Mouse (Mus musculus): ENCODE measurements around the gene Cadm4.

Gene Cadm4

DNA sequence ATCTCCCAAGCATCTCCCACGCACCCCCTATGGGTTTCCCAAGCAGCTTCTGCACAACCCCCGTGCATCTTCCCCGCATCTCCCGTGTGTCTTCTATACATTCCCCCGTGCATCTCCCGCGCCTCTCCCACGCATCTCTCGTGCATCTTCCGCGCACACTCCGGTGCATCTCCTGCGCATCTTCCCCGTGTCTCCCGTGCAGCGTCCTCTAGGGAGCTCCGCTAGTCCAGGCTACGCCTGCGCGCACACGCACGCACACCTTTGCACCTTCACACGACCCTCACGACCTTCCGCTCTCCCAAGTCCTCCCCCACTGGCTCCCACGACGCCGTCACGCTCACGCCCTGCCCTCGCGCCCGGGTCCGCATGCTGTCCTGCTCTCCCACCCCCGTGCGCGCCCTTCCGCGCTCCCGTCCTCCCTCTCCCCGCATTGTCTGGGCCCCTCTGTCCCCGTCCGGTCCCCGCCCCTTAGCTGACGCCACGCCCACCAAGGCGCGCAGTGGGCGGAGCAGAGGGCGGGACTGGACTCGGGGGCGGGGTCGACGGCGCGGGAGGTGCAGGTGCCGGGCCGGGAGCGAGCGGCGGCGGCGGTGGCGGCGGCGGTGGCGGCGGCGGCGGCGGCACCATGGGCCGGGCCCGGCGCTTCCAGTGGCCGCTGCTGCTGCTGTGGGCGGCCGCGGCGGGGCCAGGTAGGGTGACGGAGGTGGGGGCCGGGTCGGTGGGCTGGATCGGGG is at the start of gene Cadm4:
Gene Cadm4, plus strand, starts transcription at position 550 of the 734 bp plus-strand sequence.
- peak; percentile 85 for DNase-seq

DNA sequence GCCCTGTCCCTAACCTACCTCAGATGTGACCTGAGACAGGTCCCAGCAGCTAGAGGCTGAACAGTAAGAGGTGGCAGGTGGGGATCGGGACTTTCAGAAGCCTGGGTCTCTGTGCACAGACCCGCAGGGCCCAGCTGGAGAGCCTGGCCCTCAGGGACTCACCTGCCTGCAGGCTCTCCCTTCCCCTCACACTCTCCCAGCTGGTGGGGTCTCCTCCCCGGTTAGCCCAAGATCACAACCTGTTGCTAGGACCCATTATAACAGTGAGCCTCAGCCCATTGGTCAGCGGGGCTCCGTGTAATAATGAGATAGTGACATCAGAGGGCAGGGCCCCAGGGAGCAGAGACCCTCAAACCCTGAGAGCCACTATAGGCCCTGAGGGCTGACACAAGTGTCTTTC is 46.5 kb upstream of the Cadm4 start:
- no peak for DNase-seq

DNA sequence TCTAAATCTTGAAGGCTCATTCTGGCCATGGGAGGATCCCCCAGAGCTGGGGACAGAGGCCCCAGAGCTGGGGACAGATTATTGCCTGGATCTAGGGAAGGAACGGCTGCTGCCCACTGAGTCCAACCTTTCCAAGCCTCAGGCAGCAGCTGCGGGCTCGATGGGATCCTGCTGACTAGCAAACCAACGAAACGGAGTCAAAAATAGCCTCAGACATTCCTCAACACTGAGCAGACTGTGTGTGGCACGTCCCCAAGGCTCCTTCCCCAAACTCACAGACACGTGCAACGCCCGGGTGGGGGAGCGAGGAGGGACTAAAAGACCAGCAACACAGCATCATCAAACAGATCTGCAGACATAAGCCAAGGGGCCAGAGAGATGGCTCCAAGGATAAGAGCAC is 43.8 kb upstream of the Cadm4 start:
- DNase-seq, result no peak

DNA sequence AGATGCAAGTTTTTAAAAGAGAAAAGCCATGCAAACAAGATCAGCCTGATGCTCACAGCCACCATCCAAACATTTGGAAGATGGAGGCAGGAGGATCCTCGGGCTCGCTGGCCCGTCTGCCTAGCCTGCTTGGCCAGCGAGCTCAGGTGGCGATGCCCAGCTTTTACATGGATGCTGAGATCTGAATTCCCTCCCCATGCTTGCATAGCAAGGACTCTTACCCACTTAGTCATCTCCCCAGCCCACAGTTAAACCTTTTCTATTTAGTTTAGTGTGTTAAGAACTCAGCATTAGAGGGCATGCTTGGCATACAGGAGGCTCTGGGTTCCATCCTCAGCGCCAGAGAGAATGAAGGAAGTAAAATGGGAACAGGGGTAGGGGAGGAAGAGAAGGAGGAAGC is 42.6 kb upstream of the Cadm4 start:
- no peak for DNase-seq

DNA sequence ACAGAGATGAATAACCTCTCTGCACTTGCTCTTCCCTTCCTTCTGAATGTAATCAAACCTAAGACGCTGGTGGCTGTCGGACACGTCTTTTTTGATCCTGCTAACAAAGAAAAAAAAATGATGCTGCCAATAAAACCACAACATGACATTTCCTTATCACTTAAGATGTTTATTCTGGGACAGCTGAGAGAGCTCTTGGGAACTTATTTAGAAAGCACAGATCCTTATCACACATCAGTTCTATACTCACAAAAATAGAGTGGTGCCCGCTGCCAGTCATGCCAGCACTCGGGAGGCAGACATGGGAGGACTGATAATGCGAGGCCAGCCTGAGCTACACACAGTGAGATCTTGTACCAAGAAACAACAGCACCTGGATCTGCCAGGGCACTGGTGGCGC is 41.9 kb upstream of the Cadm4 start:
- DNase-seq, result no peak

DNA sequence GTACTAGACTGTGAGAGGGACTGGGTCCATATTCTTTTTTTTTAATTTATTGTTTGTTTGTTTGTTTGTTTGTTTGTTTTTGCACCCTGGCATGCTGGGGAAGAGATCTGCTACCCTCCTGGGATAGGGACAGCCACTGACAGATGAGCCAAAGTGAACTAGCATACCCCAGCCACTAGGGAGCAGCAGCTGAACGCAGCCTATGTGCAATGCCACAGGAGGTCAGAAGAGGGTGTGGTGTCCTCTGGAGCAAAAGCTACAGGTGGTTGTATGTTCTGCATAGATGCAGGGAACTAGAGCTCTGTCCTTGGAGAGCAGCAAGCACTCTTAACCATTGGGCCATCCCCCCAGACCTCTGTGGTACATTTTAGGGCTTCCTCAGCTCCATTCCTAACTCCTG is 40.0 kb upstream of the Cadm4 start:
- DNase-seq, result peak; percentile 76

DNA sequence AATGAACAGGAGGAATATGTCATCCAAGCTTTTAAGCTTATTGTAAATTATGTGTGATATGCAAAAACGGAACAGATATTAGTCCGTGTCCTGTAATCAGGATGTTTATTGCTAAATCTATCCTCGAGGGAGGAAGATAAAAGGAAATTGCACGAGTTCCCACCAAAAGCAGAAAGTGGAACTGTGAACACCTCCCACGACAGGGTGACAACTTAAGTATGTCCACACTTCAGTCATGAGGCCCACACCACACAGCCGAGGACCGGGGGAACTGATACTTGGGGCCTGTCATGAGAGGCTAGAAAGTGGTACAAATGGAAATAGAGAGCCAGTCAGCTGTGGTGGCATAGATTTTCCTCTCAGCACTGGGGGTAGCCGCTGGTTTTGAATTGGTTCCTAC is 39.5 kb upstream of the Cadm4 start:
- no peak for DNase-seq

DNA sequence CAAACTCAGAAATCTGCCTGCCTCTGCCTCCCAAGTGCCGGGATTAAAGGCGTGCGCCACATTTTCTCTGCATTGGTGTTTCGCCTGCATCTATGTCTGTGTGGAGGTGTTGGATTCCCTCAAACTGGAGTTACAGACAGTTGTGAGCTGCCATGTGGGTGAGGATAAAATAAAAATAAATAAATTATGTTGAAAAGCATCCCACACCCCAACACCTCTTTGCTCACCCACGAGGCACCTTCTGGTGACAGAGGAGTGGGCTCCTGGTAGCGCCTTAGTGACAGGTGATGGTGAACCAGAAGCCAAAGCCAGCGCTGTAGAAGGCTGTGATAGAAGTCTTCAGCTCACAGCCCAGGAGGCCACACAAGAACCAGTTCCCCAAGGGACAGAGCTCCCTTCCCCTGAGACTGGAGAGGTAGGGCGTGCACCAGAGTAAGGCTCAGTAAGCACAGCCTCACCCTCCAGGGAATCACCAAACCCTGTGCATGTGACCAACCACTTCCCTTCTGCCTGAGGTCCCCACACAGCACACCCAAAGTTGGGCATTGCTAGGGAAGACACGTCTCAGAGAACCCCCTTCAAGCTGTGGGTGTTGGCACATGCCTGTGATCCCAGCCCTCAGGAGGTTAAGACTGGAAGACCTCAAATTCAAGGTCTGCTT is 36.4 kb upstream of the Cadm4 start:
- no peak for DNase-seq

DNA sequence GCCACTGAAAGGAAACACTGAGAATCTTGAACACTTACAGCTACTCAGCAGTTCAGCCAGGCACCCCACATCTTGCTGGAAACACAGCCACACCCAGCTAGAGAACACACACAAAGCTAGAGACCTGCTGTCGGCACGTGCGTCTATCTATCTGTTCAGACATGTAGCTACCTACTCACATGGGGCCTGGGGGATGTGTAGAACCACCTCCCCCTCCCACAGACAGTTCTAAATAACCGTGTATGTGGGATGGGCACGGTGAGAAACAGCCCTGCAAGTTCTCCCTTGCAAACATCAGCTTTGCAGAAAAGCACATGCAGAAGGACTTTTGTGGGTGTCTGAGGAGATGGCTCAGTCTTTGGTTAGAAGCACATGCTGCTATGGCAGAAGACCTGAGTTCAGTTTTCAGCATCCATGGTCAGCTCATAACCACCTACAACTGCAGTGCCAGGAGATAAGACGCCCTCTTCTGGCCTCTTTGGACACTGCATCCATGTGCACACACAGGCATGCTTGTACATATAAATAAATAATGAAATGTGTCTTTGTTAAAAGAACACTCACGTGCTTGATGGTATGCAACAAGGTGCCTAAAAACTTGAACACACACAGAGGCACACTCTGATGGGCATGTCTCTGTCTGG is 35.0 kb upstream of the Cadm4 start:
- DNase-seq, result no peak

DNA sequence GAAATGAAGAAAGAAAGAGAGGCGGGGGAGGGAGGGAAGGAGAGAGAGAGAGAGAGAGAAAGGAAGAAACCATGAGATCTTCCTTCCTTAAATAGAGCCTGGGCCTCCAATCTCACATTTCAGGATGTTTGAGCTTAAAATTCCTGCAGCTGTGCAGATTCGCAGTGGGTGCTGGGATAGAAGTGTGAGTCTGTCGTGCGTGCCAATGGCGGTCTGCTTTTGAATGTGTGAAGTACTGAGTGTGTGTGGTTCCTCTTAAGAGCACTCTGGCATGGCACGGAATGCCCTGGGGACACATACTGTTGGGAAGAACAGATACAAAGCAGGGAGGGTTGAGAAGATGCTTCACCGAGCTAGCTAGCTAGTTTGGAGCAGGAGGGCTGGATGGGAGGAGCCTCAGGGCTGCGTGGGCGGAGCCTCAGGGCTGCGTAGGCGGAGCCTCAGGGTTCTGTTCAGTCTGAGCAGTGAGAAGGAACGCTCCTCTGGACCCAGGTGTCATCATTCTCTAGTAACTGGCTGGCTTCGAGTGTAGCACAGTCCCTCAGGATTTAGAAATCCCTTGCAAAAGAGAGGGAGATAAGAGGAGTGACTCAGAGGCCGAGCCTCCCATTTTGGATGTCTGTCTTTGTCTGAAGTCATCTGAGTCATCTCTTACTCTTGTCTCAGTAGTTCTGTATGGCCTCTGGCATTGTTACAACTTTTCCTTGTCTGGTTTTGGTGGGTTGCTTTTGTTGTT is 32.9 kb upstream of the Cadm4 start:
- no peak for DNase-seq

DNA sequence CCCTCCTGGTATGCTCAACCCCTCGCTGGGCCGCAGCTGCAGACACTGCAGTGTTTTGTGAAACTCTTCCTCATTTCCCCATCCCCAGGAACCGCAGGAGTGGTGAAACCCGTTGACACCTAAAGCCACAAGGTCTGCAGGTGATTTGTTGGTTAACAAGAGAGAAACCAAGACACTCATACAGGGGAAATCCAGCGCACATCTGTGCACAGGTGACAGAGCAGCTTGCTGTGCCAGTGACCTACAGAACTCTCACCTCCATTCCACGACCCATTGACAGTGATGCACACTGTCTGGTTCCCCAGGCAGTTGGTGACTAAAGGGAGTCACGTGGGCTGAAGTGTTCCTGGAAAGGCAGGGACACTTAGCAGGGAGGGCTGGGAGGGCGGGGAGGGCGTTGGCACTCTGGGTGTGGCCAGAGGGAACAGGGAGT is 31.2 kb upstream of the Cadm4 start:
- DNase-seq, result no peak

DNA sequence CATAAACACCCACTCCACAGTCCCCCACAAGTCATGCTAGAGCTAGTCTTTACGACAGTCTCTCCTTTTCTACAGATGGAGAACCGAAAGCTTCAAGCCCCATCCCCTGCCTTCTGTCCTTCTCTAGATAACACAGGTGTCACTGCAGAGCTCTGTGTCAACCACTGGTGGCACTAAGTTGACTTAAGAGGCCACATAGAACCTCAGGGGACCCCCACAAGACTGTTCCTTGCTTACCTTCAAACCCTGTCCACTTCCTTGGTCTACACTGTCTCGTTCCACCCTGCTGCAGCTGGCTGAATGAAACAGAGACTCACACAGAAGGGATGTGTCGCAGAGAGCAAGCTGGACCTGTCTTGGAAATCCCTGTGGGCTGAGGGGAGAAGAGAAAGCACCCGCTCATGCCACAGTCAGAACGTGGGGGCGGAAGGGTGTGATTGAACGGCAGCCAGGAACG is 29.9 kb upstream of the Cadm4 start, which contains the start of gene Irgc1:
Gene Irgc1, minus strand, starts transcription at position 443 of the 457 bp plus-strand sequence.
- DNase-seq, result no peak

DNA sequence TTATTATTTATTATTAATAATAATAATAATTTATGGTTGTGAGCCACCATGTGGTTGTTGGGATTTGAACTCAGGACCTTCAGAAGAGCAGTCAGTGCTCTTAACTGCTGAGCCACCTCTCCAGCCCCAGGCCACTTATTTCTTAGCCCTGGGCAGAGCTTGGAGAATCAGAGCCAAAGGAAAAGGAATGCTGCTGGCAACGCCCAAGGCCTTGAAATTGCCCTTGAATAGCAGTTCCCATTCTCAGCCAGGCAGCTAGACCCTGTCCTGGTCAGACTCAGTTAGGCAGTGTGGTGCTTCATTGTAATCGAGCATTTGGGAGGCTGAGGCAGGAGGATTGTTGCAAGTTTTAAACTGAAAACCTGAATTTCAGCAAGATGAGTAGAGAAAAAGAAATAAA is 27.6 kb upstream of the Cadm4 start:
- DNase-seq, result no peak

DNA sequence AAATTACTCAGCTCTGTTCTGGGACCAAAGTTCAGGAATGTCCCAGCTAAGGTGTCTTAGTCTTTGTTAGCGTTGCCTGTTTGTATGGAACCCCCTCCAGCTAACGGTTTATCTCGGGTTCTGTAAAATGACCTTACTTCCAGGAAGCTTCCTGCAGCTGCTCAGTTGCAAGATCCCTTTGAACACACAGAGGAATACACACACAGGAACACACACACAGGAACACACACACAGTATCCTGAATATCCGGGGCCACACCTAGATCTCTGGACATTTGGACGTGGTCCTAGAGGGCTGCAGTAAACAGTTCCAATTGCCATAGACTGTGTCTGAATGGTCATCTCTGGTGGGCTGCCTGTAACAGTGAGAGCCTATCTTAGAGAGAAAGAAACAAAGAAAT is 26.1 kb upstream of the Cadm4 start:
- peak; percentile 61 for DNase-seq

DNA sequence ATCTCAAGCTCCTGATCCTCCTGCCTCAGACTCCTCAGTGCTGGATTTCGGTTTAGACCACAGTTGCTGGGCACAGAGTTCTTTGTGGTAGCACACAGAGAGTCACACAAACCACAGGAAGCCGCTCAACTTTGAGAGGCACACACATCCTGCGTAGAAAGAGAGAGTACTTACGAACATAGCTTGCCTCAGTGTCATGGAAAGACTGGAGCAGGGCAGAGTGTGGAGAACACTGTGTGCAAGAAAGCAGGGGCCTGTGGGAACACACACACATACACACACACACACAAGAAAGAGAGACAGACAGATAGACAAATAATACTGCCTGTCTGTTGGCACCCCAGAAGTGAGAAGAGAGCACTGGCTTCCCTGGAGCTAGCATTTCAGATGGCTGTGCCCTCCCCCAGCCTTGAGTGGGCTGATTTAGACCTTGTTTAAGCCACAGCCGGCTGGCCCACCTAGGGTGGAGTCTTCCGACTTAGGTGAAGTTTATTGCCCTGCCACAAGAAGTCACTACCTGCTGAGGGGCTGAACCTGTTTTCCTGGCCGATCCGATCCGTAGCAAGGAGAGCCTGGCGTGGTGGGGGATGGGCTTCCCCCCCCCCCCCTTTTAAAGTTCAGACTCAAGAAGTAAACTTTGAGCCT is 24.0 kb upstream of the Cadm4 start:
- no peak for DNase-seq

DNA sequence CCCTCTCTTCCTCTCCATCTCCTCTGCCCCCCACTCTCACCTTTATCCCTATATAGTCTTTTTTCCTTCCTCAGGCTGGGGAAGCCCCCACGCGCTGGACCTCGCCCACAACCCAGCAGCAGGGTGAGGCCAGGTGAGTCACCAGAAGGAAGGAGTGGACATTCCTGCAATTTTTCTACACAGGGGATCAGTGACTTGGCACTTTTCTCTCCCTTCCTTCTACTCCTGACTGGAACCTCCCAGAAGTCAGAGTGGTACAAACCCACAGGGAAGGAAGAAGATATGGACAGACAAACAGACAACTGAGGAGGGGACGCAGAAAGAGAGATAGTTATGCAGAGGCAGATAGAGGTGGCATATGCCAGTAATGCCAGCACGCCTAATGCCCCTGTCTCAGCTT is 22.4 kb upstream of the Cadm4 start:
- DNase-seq, result no peak

DNA sequence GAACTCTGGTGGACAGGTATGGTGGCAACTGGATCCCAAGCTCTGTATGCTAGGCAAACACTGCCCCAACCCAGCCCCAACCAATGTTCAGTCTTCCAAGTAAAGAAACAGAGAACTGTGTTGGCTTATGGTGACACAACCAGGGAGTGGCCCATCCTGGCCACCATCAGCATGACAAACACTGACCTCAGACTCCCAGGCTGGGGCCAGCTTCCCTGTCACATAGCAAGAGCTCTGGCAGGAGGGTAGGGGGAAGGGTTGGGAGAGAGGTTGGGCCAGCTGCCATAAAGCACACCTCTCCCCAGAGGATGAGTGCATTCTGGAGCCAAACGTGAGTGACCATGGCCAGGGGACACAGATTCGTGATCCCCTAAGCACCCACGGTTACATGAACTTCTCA is 22.0 kb upstream of the Cadm4 start:
- DNase-seq, result no peak

DNA sequence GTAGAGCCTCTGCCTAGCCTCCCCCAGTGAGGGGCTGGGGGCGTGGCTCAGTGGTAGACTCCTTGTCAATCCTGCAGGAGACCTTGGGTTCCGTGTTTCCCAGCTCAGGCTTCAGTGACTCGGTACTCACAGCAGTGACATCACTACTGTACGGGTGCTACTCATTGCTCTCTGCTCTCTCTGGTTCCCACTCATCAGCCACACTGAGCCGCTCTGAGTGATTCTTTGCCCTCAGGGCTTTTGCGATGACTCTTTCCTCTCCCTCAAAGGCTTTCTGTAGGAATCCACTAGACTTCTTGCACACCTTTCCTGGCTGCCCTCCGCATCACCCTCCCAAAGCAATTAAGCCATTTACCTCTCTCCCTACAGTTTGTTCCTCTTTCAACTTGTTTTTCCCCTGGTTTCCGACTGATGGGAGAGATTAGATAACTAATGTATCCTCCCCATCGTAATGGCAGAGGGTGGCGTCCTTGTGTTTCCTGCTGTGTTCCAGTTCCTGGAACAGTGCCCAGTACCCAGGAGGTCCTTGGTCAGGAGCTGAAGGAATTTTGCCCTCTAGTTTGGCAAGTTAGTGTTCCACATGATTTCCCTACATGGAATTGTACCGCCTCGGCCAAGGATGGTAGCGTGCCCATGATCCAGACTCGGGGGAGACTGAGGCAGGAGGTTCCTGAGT is 20.3 kb upstream of the Cadm4 start:
- peak; percentile 87 for DNase-seq

DNA sequence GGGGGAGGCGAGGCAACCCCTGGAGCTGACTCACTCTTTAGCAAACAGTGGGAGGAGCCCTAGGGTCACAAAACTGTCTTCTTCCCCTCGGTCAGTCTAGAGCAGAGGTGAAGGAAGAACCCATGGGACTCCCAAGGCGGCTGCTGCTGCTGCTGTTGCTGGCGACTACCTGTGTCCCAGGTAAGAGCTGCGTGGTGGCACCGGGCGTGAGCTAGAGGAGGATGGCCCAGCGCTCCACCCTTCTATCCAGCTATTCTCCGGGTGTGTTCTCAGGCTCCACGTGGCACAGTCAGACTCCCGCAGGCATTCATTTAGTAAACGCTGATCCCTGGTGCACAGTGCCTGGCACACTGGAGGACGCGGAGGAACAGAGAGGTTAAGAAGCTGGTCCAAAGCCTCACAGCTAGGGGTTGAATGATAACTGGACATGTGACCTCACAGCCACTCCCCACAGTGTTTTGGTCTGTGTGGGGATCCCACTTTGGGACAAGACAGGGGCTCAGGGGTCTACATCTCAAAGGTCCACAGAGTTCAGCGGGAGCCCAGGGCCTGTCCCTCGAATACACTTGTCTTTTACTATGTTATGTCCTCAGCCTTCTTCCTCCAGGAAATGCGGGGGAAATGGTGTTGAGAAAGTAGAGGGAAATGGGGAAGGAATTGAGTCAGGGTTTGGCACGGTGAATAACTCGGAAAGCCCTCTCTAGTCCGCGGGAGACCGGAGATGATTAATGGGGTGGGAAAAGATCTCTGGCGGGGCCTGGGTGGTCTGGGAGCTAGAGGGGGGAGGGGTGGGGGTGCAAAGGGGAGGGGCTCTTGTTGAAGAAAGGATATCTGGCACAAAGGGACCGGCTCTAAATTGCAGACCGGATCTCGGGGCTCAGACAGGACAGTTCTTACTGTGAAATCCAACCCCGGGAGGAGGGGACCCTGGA is 19.2 kb upstream of the Cadm4 start, which contains the start of gene Plaur:
Gene Plaur, plus strand, starts transcription at position 97 of the 932 bp plus-strand sequence.
- DNase-seq, result peak; percentile 47

DNA sequence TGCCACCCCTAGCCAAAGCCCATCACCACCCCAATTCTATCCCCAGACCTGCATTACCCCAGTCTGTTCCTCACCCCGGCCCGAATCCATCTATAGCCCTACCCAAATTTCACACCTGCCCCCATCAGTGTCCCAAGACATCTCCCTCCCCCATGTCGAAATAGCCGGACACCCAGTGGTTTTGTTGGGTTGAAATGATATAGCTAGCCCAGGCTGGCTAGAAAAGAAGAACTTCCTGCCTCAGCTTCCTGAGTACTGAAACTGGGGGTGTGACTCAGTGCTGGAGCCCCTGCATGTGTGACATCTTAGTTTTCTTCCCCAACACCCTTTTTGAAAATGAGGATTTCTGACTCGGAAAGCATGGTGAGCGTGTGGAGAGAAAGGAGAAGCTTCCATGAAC is 15.0 kb upstream of the Cadm4 start:
- DNase-seq, result no peak

DNA sequence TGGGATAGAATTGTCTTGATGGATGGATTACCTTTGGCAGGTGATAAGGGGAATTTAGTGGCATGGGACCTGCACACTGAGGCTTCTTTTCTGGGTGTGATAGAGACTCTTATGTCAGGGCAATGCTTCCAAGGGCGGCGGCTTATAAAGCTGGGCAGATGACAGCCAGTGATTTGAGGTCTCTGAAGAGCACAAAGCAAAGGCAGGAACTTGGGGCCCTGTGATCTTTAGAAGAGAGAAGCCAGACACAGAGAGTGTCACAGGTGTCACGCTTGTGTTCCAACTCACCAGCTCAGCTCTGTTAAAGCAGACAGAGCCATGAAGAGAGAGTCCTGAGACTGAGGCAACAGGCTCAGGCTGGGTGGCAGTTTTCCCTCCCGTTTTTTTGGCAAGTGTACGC is 13.9 kb upstream of the Cadm4 start:
- no peak for DNase-seq

Data from kidney, adult 9 months (tissue).